Mouse (Mus musculus) MEL-GATA-1-ER (cell line): ENCODE results near the gene Mpped1.

ENCODE experiments used
- DNase-seq: peaks from one replicate; pipeline ENCODE4 v3.0.0-alpha.2; 2012; ENCODE audit warnings: low read depth; ENCODE audit errors: extremely low read depth

Gene Mpped1

GRCm38 (mm10) chr15:83779387-83779786 lies at the start of gene Mpped1:
TSS of gene Mpped1 (plus strand) at chr15:83779467.
- no peak for DNase-seq

GRCm38 (mm10) chr15:83740676-83741422 lies 38.4 kb upstream of the Mpped1 start:
- no peak for DNase-seq

- DNase-seq: no peak
These were observed 37.2 kb upstream of the Mpped1 start for GRCm38 (mm10) chr15:83742018-83742417.

- no peak for DNase-seq
These were observed 33.0 kb upstream of the Mpped1 start for GRCm38 (mm10) chr15:83746311-83746710.

GRCm38 (mm10) chr15:83748986-83749385 lies 30.3 kb upstream of the Mpped1 start:
- DNase-seq: no peak

- no peak for DNase-seq
These were observed 29.8 kb upstream of the Mpped1 start for GRCm38 (mm10) chr15:83749436-83749835.

- no peak for DNase-seq
These were observed 22.5 kb upstream of the Mpped1 start for GRCm38 (mm10) chr15:83756742-83757141.

- no peak for DNase-seq
These were observed 20.3 kb upstream of the Mpped1 start for GRCm38 (mm10) chr15:83758958-83759357.

GRCm38 (mm10) chr15:83760683-83761082 lies 18.6 kb upstream of the Mpped1 start:
- no peak for DNase-seq

GRCm38 (mm10) chr15:83761512-83761911 lies 17.8 kb upstream of the Mpped1 start:
- no peak for DNase-seq

GRCm38 (mm10) chr15:83765388-83766029 lies 13.8 kb upstream of the Mpped1 start:
- no peak for DNase-seq

- DNase-seq: no peak
These were observed 7.8 kb upstream of the Mpped1 start for GRCm38 (mm10) chr15:83771346-83772053.

- DNase-seq: no peak
These were observed 6.8 kb upstream of the Mpped1 start for GRCm38 (mm10) chr15:83772460-83772859.

- no peak for DNase-seq
These were observed 6.3 kb upstream of the Mpped1 start for GRCm38 (mm10) chr15:83772953-83773352.

- DNase-seq: no peak
These were observed 4.3 kb upstream of the Mpped1 start for GRCm38 (mm10) chr15:83774922-83775321.

GRCm38 (mm10) chr15:83776265-83777000 lies 2.8 kb upstream of the Mpped1 start:
- no peak for DNase-seq

GRCm38 (mm10) chr15:83777476-83777875 lies 1.8 kb upstream of the Mpped1 start:
- no peak for DNase-seq

- DNase-seq: no peak
These were observed 831 bp downstream of the Mpped1 start for GRCm38 (mm10) chr15:83779855-83780740.

GRCm38 (mm10) chr15:83781304-83781703 lies 2.0 kb downstream of the Mpped1 start:
- DNase-seq: no peak

- no peak for DNase-seq
These were observed 3.0 kb downstream of the Mpped1 start for GRCm38 (mm10) chr15:83782284-83782683.

- no peak for DNase-seq
These were observed 5.5 kb downstream of the Mpped1 start for GRCm38 (mm10) chr15:83784772-83785171.
